Mouse (Mus musculus) midbrain, embryonic 16.5 days (tissue): ENCODE data around the gene Sf3a2. TPM values are rescaled to one million over a fixed set of nuclear protein-coding genes. Genes with fewer than 3 reads are reported as not detected.

Experiments used
- ATAC-seq: fragments of 200-750 bp; cut with Nextera tagmentation; 2 replicates; pipeline ENCODE4 v1.8.0; 2017; ENCODE audit warnings: moderate TSS enrichment
- H3K27ac ChIP-seq: fragments of 300-500 bp; sonication (generic); 2 replicates; pipeline ENCODE4 v1.5.1; 2014; ENCODE audit warnings: mild to moderate bottlenecking, low read length, mixed read lengths
- H3K27me3 ChIP-seq: fragments of 300-500 bp; sonication (generic); 2 replicates; pipeline ENCODE4 v1.6.1; 2014; ENCODE audit warnings: low read depth, low read length, mixed read lengths; ENCODE audit not compliant: control insufficient read depth, insufficient read depth
- H3K36me3 ChIP-seq: fragments of 300-500 bp; sonication (generic); 2 replicates; pipeline ENCODE4 v1.6.1; 2014; ENCODE audit warnings: mild to moderate bottlenecking, low read length, moderate library complexity, mixed read lengths; ENCODE audit not compliant: control insufficient read depth, insufficient read depth
- H3K4me1 ChIP-seq: fragments of 300-500 bp; sonication (generic); 2 replicates; pipeline ENCODE4 v1.6.1; 2014; ENCODE audit warnings: mild to moderate bottlenecking, low read length, mixed read lengths; ENCODE audit not compliant: control insufficient read depth, insufficient read depth
- H3K4me2 ChIP-seq: fragments of 300-500 bp; sonication (generic); 2 replicates; pipeline ENCODE4 v1.6.1; 2014; ENCODE audit warnings: mild to moderate bottlenecking, low read length, mixed read lengths
- H3K4me3 ChIP-seq: fragments of 300-500 bp; sonication (generic); 2 replicates; pipeline ENCODE4 v1.5.1; 2014; ENCODE audit warnings: low read depth, mild to moderate bottlenecking, low read length, moderate library complexity, mixed read lengths
- H3K9ac ChIP-seq: fragments of 300-500 bp; sonication (generic); 2 replicates; pipeline ENCODE4 v1.6.1; 2014; ENCODE audit warnings: low read depth, low read length, mixed read lengths
- H3K9me3 ChIP-seq: fragments of 300-500 bp; sonication (generic); replicated peaks from 2 replicates; pipeline ENCODE4 v1.6.1; 2014; ENCODE audit warnings: mild to moderate bottlenecking, low read length, mixed read lengths; ENCODE audit not compliant: control insufficient read depth, poor library complexity, severe bottlenecking
- WGBS: fragments of 180-500 bp; shearing (Covaris S2); extraction: QIAGEN DNeasy Blood & Tissue Kit; methylation state at CpG from one replicate; pipeline ENCODE4 v1.1.7; 2014; 5-methylcytosine and 5-hydroxymethylcytosine counted together
- polyA plus RNA-seq: library from polyadenylated mRNA; unstranded; fragments of >200 nt; fragmentation: Nextera tagmentation; extraction: Ambion mirVana; gene quantifications from 2 replicates; pipeline ENCODE4 v1.2.1, GENCODE M21; 2015

Gene Sf3a2
- polyA plus RNA-seq, 1 experiment from 2014 or later: 60.6 TPM

DNA sequence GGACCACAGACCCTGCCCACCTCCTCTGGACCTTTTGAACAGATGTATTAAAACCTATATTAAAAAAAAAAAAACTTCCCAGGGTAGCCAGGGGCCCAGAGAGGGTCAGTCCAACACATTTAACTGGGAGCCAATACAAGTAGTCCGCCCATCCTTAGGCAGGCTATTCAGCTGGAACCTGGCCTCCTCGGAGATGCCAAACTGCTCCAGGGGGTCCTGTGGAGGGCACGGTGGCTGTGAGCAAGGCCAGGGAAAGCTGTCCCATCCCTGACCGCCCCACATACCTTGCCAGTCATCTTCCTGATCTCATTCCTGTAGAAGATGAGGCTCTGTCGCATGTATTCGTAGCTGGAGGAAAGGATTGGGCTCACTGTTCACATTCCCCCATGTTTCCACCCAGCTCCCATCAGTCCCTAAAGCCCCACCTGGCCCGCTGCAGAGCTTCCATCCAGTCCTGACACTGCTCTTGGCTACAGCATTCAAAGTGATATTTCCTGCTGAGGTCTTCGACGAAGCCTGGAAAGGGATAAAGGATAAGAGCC is 1.6 kb upstream of the Sf3a2 start:
- Histone ChIP-seq H3K4me1 (peaks cover 21% of the 10 kb centered on the region), H3K9ac (no peak overlapping the region), H3K36me3 (peaks cover 21% of the 10 kb centered on the region), H3K4me3 (no peak overlapping the region), H3K27me3 (no peaks in the 10 kb centered on the region), H3K27ac (no peak overlapping the region), H3K4me2 (peak overlapping the region; percentile 66; the same call in 1 of the 2 replicates), H3K9me3 (no peaks in the 10 kb centered on the region)
- WGBS: 81% methylated on average over 9 of the region's 9 CpGs
- ATAC-seq: no peak

DNA sequence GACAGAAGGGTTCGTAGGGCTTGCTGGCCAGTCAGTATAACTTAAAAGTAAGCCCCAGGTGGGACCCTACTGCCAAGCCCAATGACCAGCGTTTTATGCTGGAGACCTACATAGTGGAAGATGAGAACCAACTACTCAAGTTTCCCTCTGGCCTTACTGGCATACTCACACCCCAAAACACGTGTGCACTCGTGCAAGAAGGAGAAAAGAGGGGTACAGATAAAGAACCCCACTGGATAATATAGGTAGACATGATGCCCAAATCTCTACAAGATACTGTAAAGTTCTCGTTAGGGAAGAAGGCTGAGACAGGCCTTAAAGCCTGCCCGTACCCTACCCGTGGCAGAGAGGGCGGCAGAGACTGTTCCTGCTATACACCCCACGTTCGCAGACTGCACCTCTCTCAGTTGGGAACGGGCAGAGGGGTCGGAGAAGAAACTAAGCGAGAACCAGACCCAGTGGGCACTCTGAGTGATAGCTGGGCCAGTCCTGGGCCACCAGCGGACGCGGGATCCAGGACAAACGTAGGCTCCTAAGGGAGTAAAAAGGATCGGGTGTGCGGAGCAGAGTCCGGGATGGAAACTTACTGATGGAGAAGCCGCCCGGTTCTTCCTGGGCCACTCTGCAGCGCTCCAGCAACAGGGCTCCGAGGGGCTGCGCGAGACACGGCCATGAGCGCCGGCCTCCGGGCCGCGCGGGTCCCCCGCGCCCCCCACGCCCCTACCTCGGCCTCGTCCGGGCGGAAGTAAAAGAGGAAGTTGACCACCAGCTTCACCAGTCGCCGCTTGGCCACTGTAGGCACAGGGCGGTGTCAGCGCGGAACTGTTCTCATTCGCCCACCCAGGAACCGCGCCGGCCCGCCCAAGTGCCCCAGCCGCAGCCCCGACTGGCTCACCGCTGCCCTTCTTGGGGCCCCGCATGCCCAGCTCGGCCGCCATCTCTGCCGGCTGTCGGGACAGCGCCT is 530 bp upstream of the Sf3a2 start:
- Histone ChIP-seq H3K9me3 (no peaks in the 10 kb centered on the region), H3K4me1 (peaks cover 21% of the 10 kb centered on the region), H3K36me3 (peaks cover 14% of the 10 kb centered on the region), H3K4me2 (peak overlapping the region; percentile 66), H3K9ac (peak overlapping the region; percentile 88), H3K27me3 (no peaks in the 10 kb centered on the region), H3K4me3 (peak overlapping the region; percentile 74), H3K27ac (peak overlapping the region; percentile 96)
- WGBS: 3% methylated on average over 49 of the region's 59 CpGs
- ATAC-seq: peak; percentile 78

- Histone ChIP-seq H3K4me3 (peak overlapping the region; percentile 74), H3K36me3 (peaks cover 20% of the 10 kb centered on the region), H3K27me3 (no peaks in the 10 kb centered on the region), H3K9ac (peak overlapping the region; percentile 96), H3K4me2 (peak overlapping the region; percentile 75), H3K27ac (peak overlapping the region; percentile 96), H3K9me3 (no peaks in the 10 kb centered on the region), H3K4me1 (peaks cover 21% of the 10 kb centered on the region)
- ATAC-seq: no peak
- 3% methylated on average over 18 of the region's 18 CpGs for WGBS
Observed at GRCm38 (mm10) chr10:80799070-80799566, 1.1 kb downstream of the Sf3a2 start.

GRCm38 (mm10) chr10:80802204-80802912 is 4.4 kb downstream of the Sf3a2 start:
- Histone ChIP-seq H3K4me2 (no peak overlapping the region), H3K4me1 (peaks cover 21% of the 10 kb centered on the region), H3K27ac (no peak overlapping the region), H3K9ac (no peak overlapping the region), H3K4me3 (no peak overlapping the region), H3K36me3 (peaks cover 25% of the 10 kb centered on the region), H3K9me3 (no peaks in the 10 kb centered on the region), H3K27me3 (no peaks in the 10 kb centered on the region)
- ATAC-seq: no peak
- 93% methylated on average over 10 of the region's 10 CpGs for WGBS

GRCm38 (mm10) chr10:80802996-80803395 is 5.0 kb downstream of the Sf3a2 start:
- no peaks in the 10 kb centered on the region for H3K9me3 ChIP-seq
- 91% methylated on average over 3 of the region's 3 CpGs for WGBS
- no peaks in the 10 kb centered on the region for H3K27me3 ChIP-seq
- no peak for ATAC-seq
- H3K4me1 ChIP-seq: peaks cover 27% of the 10 kb centered on the region
- no peak overlapping the region for H3K4me2 ChIP-seq
- no peak overlapping the region for H3K27ac ChIP-seq
- H3K9ac ChIP-seq: no peak overlapping the region
- H3K36me3 ChIP-seq: peaks cover 25% of the 10 kb centered on the region
- no peak overlapping the region for H3K4me3 ChIP-seq

DNA sequence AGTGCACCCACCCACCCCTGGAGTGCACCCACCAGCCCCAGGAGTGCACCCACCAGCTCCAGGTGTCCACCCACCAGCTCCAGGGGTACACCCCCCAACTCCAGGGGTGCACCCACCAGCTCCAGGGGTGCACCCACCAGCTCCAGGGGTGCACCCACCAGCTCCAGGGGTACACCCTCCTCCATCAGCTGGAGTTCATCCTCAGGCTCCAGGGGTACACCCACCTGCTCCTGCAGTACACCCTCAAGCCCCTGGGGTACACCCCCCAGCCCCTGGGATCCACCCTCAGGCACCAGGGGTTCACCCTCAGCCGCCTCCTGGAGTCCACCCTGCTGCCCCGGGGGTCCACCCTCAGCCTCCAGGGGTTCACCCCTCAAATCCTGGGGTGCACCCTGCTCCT is 6.3 kb downstream of the Sf3a2 start:
- H3K27me3 ChIP-seq: peaks cover 8% of the 10 kb centered on the region
- no peak overlapping the region for H3K4me3 ChIP-seq
- H3K4me1 ChIP-seq: peaks cover 36% of the 10 kb centered on the region
- no peaks in the 10 kb centered on the region for H3K9me3 ChIP-seq
- no peak overlapping the region for H3K27ac ChIP-seq
- WGBS: 85% methylated on average over 2 of the region's 2 CpGs
- H3K9ac ChIP-seq: no peak overlapping the region
- ATAC-seq: no peak
- peaks cover 25% of the 10 kb centered on the region for H3K36me3 ChIP-seq
- no peak overlapping the region for H3K4me2 ChIP-seq

GRCm38 (mm10) chr10:80804916-80805315 is 6.9 kb downstream of the Sf3a2 start, which contains the start of gene Amh:
Gene Amh (plus strand): TSS chr10:80805243.
- Histone ChIP-seq H3K27ac (no peak within 1 kb of the TSS), H3K9me3 (no peaks in the 10 kb centered on the region), H3K27me3 (peaks cover 14% of the 10 kb centered on the region), H3K4me3 (no peak within 1 kb of the TSS), H3K4me2 (no peak within 1 kb of the TSS), H3K4me1 (peaks cover 31% of the 10 kb centered on the region), H3K9ac (no peak within 1 kb of the TSS), H3K36me3 (peaks cover 25% of the 10 kb centered on the region)
- ATAC-seq: no peak
- WGBS: 62% methylated on average over 6 of the region's 6 CpGs

GRCm38 (mm10) chr10:80805322-80805721 is 7.3 kb downstream of the Sf3a2 start:
- Histone ChIP-seq H3K4me2 (no peak overlapping the region), H3K36me3 (peaks cover 25% of the 10 kb centered on the region), H3K27me3 (peaks cover 17% of the 10 kb centered on the region), H3K9ac (no peak overlapping the region), H3K4me1 (peaks cover 27% of the 10 kb centered on the region), H3K27ac (no peak overlapping the region), H3K9me3 (no peaks in the 10 kb centered on the region), H3K4me3 (no peak overlapping the region)
- 71% methylated on average over 5 of the region's 5 CpGs for WGBS
- no peak for ATAC-seq
